Mouse (Mus musculus) adipose tissue, adult 10 weeks (tissue): Measurements from ENCODE around the gene Sema3d. TPM values are rescaled to one million over a fixed set of nuclear protein-coding genes. Genes with fewer than 3 reads are reported as not detected.

Source experiments
- polyA plus RNA-seq: library from polyadenylated mRNA; stranded (reverse); fragments of 350-450 nt; fragmentation: Illumina TruSeq; extraction: RNeasy Lipid Tissue Mini Kit (QIAGEN cat#74804); gene quantifications from one replicate; pipeline ENCODE4 v1.2.3, GENCODE M21; 2014; ENCODE audit warnings: low read depth, low replicate concordance

Sema3d gene
- 3.5 TPM for polyA plus RNA-seq

GRCm38 (mm10) chr5:12383133-12383959, at the start of gene Sema3d:
TSS of gene Sema3d (plus strand) at chr5:12383385.

